Mouse (Mus musculus): Measurements from ENCODE around the gene Dennd5b.

DNA sequence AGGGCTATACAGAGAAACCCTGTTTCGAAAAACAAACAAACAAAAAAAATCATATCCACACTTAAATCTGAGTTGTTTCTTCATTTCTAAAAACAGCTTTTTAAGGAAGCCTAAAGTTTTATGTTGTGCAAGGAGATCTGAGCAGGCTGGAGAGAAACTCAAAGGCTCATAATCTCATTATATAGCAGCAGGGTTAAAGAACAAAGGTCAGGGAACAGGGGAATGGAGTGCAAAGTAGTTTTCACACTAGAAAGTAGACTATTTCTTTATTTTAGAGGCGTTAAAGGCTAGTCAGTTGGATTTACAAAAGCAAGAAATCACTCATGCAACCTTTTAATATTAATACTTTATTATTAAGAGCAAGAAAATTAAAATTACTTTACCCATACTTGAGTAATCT lies 5.2 kb downstream of the Dennd5b start:
- no peak for TF ChIP-seq CTCF (IDR thresholded peaks at IDR 0.05; ENCODE audit: borderline replicate concordance, insufficient read depth, low read length)
- TF ChIP-seq POLR2A (IDR thresholded peaks at IDR 0.05; ENCODE audit: low read depth, low read length), result no peak

All from embryonic fibroblast, embryonic 13.5 days (primary cell).